In the genomic region with DNA sequence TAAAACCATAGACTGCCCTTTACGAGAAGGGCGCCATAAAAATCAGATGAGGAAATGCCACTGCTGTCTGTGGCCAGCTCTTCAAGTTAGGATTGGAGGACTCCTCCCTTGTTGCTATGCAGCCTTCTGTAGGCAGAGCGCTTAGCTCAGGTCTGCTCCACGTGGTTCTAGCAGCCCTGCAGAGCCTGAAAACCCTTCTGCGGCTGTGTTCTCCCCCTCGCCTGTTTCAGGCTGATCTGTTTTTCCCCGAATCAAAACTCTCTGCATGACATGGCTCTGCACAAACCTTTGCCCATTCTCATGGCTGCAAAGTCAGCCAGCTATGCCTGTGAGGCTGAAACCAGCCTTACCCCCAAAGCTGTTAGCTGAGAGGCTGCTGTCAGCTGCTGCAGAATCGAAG, we compare ENCODE assay signal across 7 mouse cellular contexts.
DNase-seq lines count a peak whose midpoint lies in the region.

No protein-coding gene starts in this region.

- DNase-seq in kidney, postnatal 10 days = peak; percentile 19
- DNase-seq in kidney, adult 18-20 months = no peak
- peak; percentile 35 to 47 for DNase-seq in cerebellum, postnatal 36 days
- peak; percentile 38 to 56 for DNase-seq in layer of hippocampus, postnatal 10 days (ENCODE audit: low spot score in 2 of 2)
- DNase-seq in right cerebral cortex, adult 2 months (ENCODE audit: low spot score in 2 of 2) = peak; percentile 61 to 69
- no peak for DNase-seq in thymus, postnatal 0 days (ENCODE audit: low spot score)
- DNase-seq in lung, postnatal 25 days (ENCODE audit: low spot score) = no peak

Comparison
In these comparisons a context has a peak if more than half of its experiments do, and no peak if none do; other contexts are left out.
1. DNase-seq: peak in kidney, postnatal 10 days (single experiment), cerebellum, postnatal 36 days (2 of 2), layer of hippocampus, postnatal 10 days (2 of 2) and right cerebral cortex, adult 2 months (2 of 2); none in kidney, adult 18-20 months (single experiment), thymus, postnatal 0 days (single experiment) and lung, postnatal 25 days (single experiment).